Mouse (Mus musculus): Measurements from ENCODE around the gene Ptprk.
A peak's percentile ranks its signal among the peaks of the same experiment; 100 is the strongest.

Ptprk gene

DNA sequence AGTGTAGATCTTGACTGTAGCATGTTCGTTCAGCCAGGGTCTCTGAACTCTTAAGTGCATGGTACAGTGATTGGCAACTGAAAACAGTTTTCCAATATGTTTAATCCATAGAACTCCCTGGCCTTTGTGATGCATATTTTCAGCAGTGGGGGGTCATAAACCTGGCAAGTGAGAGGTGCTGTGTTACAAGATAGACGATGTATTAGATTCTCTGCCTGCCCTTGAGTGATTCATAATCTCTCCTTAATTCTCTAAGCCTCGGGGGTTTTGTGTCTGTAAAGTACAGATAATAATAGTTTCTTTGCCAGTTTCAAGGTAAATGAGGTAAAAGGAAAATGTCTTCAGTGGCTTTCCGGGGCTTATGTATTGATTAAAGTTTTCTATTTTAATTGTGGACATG is 475.9 kb downstream of the Ptprk start:
- DNase-seq (ENCODE audit: low spot score) = no peak

DNA sequence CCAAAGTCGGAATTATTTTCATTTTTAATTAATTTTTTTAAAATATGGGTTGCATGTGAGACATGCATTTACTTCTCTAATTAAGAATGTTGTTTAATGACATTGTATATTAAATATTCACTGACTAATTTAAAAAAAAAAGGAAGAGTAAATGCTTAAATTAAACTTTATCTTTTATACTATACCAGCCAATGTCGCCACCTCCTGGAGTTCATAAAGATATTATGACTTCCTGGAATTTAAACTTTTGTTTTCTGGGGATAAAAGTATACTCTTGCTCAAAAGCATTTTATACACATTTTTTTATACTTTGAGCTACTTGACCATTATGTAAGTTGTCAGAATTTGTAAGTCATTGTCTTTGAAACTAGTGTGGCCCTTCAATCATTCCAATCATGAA is 477.4 kb downstream of the Ptprk start:
- DNase-seq (ENCODE audit: low spot score) = no peak

DNA sequence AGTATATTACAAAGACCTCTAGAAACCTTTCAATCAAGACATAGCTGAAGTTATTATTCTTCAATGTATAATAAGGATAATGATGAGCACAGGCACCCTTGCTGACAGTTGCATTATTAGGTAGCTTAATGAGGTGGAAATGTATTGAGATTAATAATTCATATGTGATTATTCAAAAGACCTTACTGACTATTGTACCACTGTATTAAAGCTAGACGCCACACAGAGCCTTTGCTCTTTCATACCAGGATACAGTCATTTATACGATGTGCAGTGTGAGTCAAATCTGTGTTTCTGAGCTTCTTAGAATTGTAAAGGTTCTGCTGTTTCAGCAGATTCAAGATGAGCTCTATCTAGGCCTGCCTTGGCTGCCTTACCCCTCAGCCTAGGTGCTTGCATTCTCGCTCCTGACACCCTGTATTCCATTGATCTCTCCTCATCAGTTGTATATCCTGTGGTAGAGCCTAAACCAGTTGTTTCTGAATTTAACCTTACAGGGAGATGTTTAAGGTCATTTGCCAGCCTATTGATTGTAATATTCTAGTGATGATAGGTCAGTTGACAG is 489.6 kb downstream of the Ptprk start:
- DNase-seq (ENCODE audit: low spot score) = no peak

- no peak for DNase-seq (ENCODE audit: low spot score)
Observed at GRCm38 (mm10) chr10:28566378-28566777, 491.8 kb downstream of the Ptprk start.

DNA sequence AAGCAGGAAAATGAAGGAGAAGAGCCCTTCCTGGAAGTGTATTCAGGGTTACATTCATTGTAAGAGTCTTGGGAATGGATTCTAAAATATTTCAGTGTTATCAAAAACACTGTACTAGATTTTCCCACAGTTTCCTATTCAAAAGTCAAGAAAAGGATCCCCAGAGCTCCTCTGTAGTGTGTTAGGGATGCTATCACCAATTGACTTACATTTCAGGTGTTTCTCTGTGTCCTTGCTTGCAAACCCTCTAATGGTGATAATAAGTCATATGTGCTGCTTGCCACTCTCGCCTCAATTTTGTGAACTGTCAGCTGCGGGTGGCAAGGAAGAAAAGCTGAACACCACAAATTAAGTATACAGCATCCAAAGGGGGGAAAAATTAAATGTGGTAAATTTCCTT is 492.2 kb downstream of the Ptprk start:
- DNase-seq (ENCODE audit: low spot score) = no peak

DNA sequence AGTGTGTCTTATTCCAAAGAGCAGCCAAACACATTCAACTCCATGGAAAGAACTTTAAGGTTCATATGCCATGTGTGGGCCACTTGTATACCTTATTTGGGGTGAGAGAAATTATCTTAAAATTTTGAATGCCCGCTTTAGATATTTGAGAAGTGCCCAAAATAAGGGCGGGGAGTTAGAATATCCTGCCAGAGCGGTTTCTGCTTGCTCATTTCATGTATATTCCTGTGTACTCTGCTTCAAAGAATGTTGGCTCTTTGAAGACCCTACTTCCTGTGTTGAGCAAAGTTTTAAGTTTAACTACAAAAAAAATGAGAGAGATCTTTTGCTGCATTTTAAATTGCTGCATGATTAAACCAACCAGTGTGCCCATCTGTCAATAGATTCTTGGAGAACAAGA is 492.8 kb downstream of the Ptprk start:
- DNase-seq (ENCODE audit: low spot score) = no peak

GRCm38 (mm10) chr10:28568047-28568446 is 493.4 kb downstream of the Ptprk start:
- DNase-seq (ENCODE audit: low spot score) = no peak

DNA sequence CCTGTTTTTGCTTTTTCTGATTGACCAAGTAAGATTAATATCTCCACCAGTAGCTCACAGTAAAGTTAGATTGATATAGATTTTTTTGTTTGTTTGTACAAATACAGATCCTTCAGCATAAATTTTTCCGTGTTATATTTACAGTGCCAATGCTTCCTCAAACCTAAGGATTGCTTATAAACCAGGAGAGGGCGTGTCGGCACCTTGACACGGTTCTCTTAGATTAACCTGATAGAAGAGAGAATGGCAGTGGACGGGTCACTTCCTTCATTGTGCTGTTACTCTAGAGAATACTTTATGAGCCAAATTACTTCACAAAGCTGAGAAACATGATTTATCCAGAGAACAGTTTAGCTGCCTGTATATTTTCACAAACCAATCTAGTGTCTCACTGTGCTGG is 505.0 kb downstream of the Ptprk start:
- no peak for DNase-seq (ENCODE audit: low spot score)

GRCm38 (mm10) chr10:28586565-28587138 is 512.0 kb downstream of the Ptprk start:
- peak; percentile 5 for DNase-seq (ENCODE audit: low spot score)

- no peak for DNase-seq (ENCODE audit: low spot score)
Observed at GRCm38 (mm10) chr10:28588401-28588800, 513.8 kb downstream of the Ptprk start.

- no peak for DNase-seq (ENCODE audit: low spot score)
Observed at GRCm38 (mm10) chr10:28590822-28591221, 516.2 kb downstream of the Ptprk start.

- DNase-seq (ENCODE audit: low spot score) = no peak
Observed at GRCm38 (mm10) chr10:28593566-28594292, 519.1 kb downstream of the Ptprk start.

DNA sequence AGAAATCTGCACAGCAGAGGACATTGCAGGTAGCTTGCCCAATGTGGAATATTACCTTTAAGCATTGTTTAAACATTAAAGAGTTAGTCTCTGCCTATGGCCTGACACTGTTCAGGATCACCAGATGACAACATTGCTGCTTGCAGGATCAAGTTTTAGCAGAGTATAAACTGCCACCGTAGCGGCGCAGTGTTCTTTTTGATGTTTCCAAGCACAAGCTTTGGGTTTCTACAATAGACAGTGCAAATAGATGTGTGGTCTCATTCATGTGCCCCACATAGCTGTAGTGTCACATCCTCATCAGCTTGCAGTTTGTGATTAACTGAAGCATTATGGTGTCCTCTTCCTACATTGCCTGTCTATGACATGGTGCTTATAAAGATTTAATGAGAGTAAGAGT is 522.3 kb downstream of the Ptprk start:
- no peak for DNase-seq (ENCODE audit: low spot score)

GRCm38 (mm10) chr10:28609136-28609535 is 534.5 kb downstream of the Ptprk start:
- DNase-seq (ENCODE audit: low spot score) = no peak

DNA sequence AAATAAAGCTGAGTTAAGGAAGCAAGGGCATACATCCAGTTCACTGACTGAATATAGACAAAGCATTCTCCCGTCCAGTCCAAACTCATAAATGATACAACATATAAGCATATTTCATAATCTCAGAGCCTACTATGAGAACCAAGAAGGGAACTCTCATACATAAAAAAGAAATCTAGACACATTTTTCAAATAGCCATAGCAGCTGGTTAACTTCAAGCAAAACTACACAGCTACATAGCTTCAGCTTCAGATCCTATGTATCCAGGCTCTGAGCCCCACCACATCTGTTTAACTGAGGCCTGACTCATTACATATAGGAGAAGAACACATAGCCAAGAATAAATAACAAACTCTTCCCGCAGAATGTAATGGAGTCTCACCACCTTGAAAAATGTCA is 539.8 kb downstream of the Ptprk start:
- DNase-seq (ENCODE audit: low spot score) = no peak

DNA sequence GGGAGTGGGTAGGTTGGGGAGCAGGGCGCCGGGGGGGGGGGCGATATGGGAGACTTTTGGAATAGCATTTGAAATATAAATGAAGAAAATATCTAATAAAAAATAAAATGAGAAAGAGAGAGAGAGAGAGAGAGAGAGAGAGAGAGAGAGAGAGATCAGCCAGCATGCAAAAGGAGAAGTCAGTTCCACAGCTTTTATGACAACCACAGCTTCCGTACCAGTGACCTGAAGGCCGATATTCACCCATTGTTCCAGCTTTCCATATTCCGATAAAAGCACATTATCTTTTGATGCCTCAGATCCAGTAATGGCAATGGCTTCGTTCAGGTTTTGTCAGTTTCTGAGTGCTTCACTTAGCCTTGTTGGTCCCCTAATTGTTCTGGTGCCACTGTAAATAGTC is 542.6 kb downstream of the Ptprk start:
- DNase-seq (ENCODE audit: low spot score) = no peak

GRCm38 (mm10) chr10:28618002-28618401 is 543.4 kb downstream of the Ptprk start:
- no peak for DNase-seq (ENCODE audit: low spot score)

- no peak for DNase-seq (ENCODE audit: low spot score)
Observed at GRCm38 (mm10) chr10:28619415-28619814, 544.8 kb downstream of the Ptprk start.

GRCm38 (mm10) chr10:28636096-28636495 is 561.5 kb downstream of the Ptprk start:
- DNase-seq (ENCODE audit: low spot score) = no peak

DNA sequence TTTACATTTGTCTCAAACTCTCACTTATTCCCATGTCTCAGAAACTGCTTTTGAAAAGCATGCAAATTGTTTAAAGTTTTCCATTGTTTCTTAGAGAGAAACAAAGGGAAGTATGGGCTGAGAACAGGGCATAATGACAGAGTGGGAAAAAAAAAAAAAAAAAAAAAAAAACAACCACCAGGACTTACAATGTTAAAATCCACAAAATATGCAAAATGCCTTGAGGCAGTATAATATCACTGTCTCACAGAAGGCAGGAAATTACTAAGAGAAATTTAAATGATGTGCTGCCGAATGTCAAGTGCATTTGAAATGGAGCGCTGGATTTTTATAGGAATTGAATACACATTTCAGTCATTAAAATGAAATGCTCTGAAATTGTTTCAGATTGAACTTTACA is 567.3 kb downstream of the Ptprk start:
- DNase-seq (ENCODE audit: low spot score) = no peak

All from embryo, embryonic 10.5 days (tissue).